Mouse (Mus musculus): Measurements from ENCODE around the gene Nfatc3.

DNA sequence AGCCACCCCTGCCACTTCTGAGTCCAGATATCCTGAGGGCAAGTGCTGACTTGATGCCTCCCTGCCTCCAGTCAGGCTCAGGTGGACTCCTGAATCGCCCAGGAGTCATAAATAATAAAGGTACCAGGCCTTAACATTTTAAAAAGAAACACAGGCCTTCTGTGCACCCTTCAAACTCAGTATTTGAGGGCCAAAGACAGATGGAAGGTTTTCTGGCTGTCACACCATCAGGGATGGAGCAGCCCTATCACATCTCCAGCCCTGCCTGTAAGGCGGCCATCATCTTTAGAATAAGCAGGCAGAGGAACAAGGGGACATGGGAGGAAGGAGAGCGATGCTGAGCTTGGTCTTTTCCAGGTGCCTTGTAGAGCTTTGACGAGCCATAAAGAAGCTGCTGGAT, 72.4 kb downstream of the Nfatc3 start:
- TF ChIP-seq CEBPB (IDR thresholded peaks at IDR 0.05; ENCODE audit: insufficient read depth, poor library complexity, severe bottlenecking): no peak
- TF ChIP-seq POLR2A (IDR thresholded peaks at IDR 0.05; ENCODE audit: insufficient read length, low read depth): no peak
- TF ChIP-seq REST (IDR thresholded peaks at IDR 0.05; ENCODE audit: insufficient read depth, insufficient read length): no peak
